Mouse (Mus musculus) kidney, adult 2 months (tissue): ENCODE data around the gene Prx.

Source experiments
- CTCF ChIP-seq: fragments of 200-500 bp; conservative IDR thresholded peaks from 2 replicates; pipeline ENCODE4 v1.5.1; 2011; ENCODE audit warnings: low read depth, mild to moderate bottlenecking, control low read depth, low read length, moderate library complexity, mixed read lengths; ENCODE audit not compliant: insufficient read depth, insufficient read length
- POLR2A ChIP-seq: fragments of 200-500 bp; IDR thresholded peaks from one replicate; pipeline ENCODE4 v1.6.1; 2011; ENCODE audit warnings: low read depth, low read length, control low read depth

- TF ChIP-seq CTCF (no peak), POLR2A (no peak)
These were observed 40.5 kb upstream of the Prx start for GRCm38 (mm10) chr7:27458614-27459013.
